Mouse (Mus musculus) embryonic fibroblast, embryonic 13.5 days (primary cell): ENCODE results near the gene Cyp4f18.
"Not testable (repeated sequence)": the region's sequence is repeated elsewhere in the genome, so short reads cannot be mapped to it uniquely, and the experiment has no call there.

Experiments
- CTCF ChIP-seq: IDR thresholded peaks from 2 replicates; pipeline ENCODE4 v1.5.1; 2011; ENCODE audit warnings: mild to moderate bottlenecking, control low read depth, low read length, moderate library complexity, borderline replicate concordance; ENCODE audit not compliant: insufficient read depth
- POLR2A ChIP-seq: IDR thresholded peaks from 2 replicates; pipeline ENCODE4 v1.6.1; 2011; ENCODE audit warnings: low read depth, mild to moderate bottlenecking, control low read depth, low read length, moderate library complexity

- TF ChIP-seq POLR2A, CTCF: not testable (repeated sequence)
These were observed 31.5 kb upstream of the Cyp4f18 start, which contains the start of gene Olfr372 for GRCm38 (mm10) chr8:72040918-72041317.
